Mouse (Mus musculus) forebrain, postnatal 0 days (tissue): ENCODE measurements around the gene Adgrb2. TPM values are rescaled to one million over a fixed set of nuclear protein-coding genes. Genes with fewer than 3 reads are reported as not detected.
A peak's percentile ranks its signal among the peaks of the same experiment; 100 is the strongest.

Experiments used
- ATAC-seq: fragments of 200-750 bp; cut with Nextera tagmentation; 2 replicates; pipeline ENCODE4 v1.8.0; 2017; ENCODE audit warnings: mild to moderate bottlenecking, moderate library complexity
- DNase-seq: peaks from one replicate; pipeline ENCODE4 v3.0.0-alpha.2; 2015
- H3K27ac ChIP-seq: fragments of 300-500 bp; sonication (generic); 2 replicates; pipeline ENCODE4 v1.5.1; 2014; ENCODE audit warnings: low read depth, mild to moderate bottlenecking, antibody characterized with exemption, low read length, moderate library complexity, mixed read lengths
- H3K27me3 ChIP-seq: fragments of 300-500 bp; sonication (generic); 2 replicates; pipeline ENCODE4 v1.6.1; 2014; ENCODE audit warnings: mild to moderate bottlenecking, low read length, mixed read lengths; ENCODE audit not compliant: insufficient read depth
- H3K36me3 ChIP-seq: fragments of 300-500 bp; sonication (generic); 2 replicates; pipeline ENCODE4 v1.6.1; 2014; ENCODE audit warnings: mild to moderate bottlenecking, moderate library complexity; ENCODE audit not compliant: insufficient read depth
- H3K4me1 ChIP-seq: fragments of 300-500 bp; sonication (generic); 2 replicates; pipeline ENCODE4 v1.6.1; 2014; ENCODE audit warnings: antibody characterized with exemption; ENCODE audit not compliant: insufficient read depth
- H3K4me2 ChIP-seq: fragments of 300-500 bp; sonication (generic); 2 replicates; pipeline ENCODE4 v1.6.1; 2014; ENCODE audit warnings: low read depth, mild to moderate bottlenecking, moderate library complexity
- H3K4me3 ChIP-seq: fragments of 300-500 bp; sonication (generic); 2 replicates; pipeline ENCODE4 v1.5.1; 2014; ENCODE audit warnings: low read depth, low read length, mixed read lengths
- H3K9ac ChIP-seq: fragments of 300-500 bp; sonication (generic); 2 replicates; pipeline ENCODE4 v1.6.1; 2014; ENCODE audit warnings: mild to moderate bottlenecking
- H3K9me3 ChIP-seq: fragments of 300-500 bp; sonication (generic); 2 replicates; pipeline ENCODE4 v1.6.1; 2016; ENCODE audit warnings: low read length
- CTCF ChIP-seq: sonication (generic); IDR thresholded peaks from 2 replicates; pipeline ENCODE4 v1.5.1; 2016; ENCODE audit warnings: antibody characterized with exemption, control low read depth, low read depth
- WGBS: fragments of 180-500 bp; shearing (Covaris S2); extraction: QIAGEN DNeasy Blood & Tissue Kit; methylation state at CpG from one replicate; pipeline ENCODE4 v1.1.7; 2014; 5-methylcytosine and 5-hydroxymethylcytosine counted together
- polyA plus RNA-seq: library from polyadenylated mRNA; unstranded; fragments of >200 nt; fragmentation: Nextera tagmentation; extraction: Ambion mirVana; gene quantifications from 2 replicates; pipeline ENCODE4 v1.2.1, GENCODE M21; 2015
- total RNA-seq: library from RNA; depleted of rRNA; stranded (reverse); fragments of >200 nt; gene quantifications from 2 replicates; pipeline ENCODE4 v1.2.3, GENCODE M21; 2014

Gene Adgrb2
- total and polyA plus RNA-seq, 2 experiments from 2014 or later: 18.3 to 216 TPM

GRCm38 (mm10) chr4:130025544-130025943 lies 40.9 kb downstream of the Adgrb2 start:
- WGBS: 50% methylated on average over 8 of the region's 8 CpGs
- no peaks in the 10 kb centered on the region for H3K27me3 ChIP-seq
- no peak for ATAC-seq
- H3K4me2 ChIP-seq: no peak overlapping the region
- no peaks in the 10 kb centered on the region for H3K9me3 ChIP-seq
- H3K27ac ChIP-seq: no peak overlapping the region
- no peak for TF ChIP-seq CTCF
- no peaks in the 10 kb centered on the region; the same call in 1 of the 2 replicates for H3K36me3 ChIP-seq
- no peak overlapping the region for H3K4me3 ChIP-seq
- no peaks in the 10 kb centered on the region for H3K4me1 ChIP-seq
- no peak for DNase-seq
- no peak overlapping the region for H3K9ac ChIP-seq

GRCm38 (mm10) chr4:130031146-130031545 lies 46.5 kb downstream of the Adgrb2 start:
- no peaks in the 10 kb centered on the region for H3K27me3 ChIP-seq
- H3K36me3 ChIP-seq: no peaks in the 10 kb centered on the region
- DNase-seq (no peak), ATAC-seq (no peak)
- no peak for TF ChIP-seq CTCF
- H3K4me2 ChIP-seq: no peak overlapping the region
- WGBS: 82% methylated on average over 2 of the region's 2 CpGs
- 0 out of 2 replicates have a peak, but pooled peaks cover 3% of the 10 kb centered on the region for H3K4me1 ChIP-seq
- H3K27ac ChIP-seq: no peak overlapping the region
- no peaks in the 10 kb centered on the region for H3K9me3 ChIP-seq
- H3K4me3 ChIP-seq: no peak overlapping the region
- H3K9ac ChIP-seq: no peak overlapping the region

- DNase-seq: no peak
- no peak for ATAC-seq
- WGBS: 54% methylated on average over 7 of the region's 7 CpGs
- no peak overlapping the region for H3K9ac ChIP-seq
- H3K27ac ChIP-seq: no peak overlapping the region
- H3K4me3 ChIP-seq: no peak overlapping the region
- no peaks in the 10 kb centered on the region for H3K9me3 ChIP-seq
- no peak overlapping the region for H3K4me2 ChIP-seq
- TF ChIP-seq CTCF: no peak
- H3K36me3 ChIP-seq: no peaks in the 10 kb centered on the region
- 0 out of 2 replicates have a peak, but pooled peaks cover 7% of the 10 kb centered on the region for H3K4me1 ChIP-seq
- H3K27me3 ChIP-seq: no peaks in the 10 kb centered on the region
Observed at GRCm38 (mm10) chr4:130033496-130033895, 48.8 kb downstream of the Adgrb2 start.

GRCm38 (mm10) chr4:130036112-130036511 lies 51.4 kb downstream of the Adgrb2 start:
- Histone ChIP-seq H3K9ac (no peak overlapping the region), H3K4me1 (peaks cover 12% of the 10 kb centered on the region; the same call in 1 of the 2 replicates), H3K4me2 (no peak overlapping the region), H3K4me3 (no peak overlapping the region), H3K9me3 (no peaks in the 10 kb centered on the region), H3K36me3 (no peaks in the 10 kb centered on the region), H3K27ac (no peak overlapping the region), H3K27me3 (no peaks in the 10 kb centered on the region)
- peak; percentile 85 for TF ChIP-seq CTCF
- DNase-seq: peak; percentile 67
- peak; percentile 61 for ATAC-seq
- WGBS: 6% methylated on average over 7 of the region's 8 CpGs

GRCm38 (mm10) chr4:130036573-130037401 lies 52.1 kb downstream of the Adgrb2 start:
- no peak for TF ChIP-seq CTCF
- Histone ChIP-seq H3K36me3 (no peaks in the 10 kb centered on the region), H3K9ac (no peak overlapping the region; the same call in 1 of the 2 replicates), H3K9me3 (no peaks in the 10 kb centered on the region), H3K27me3 (no peaks in the 10 kb centered on the region), H3K4me1 (peaks cover 12% of the 10 kb centered on the region; the same call in 1 of the 2 replicates), H3K4me2 (no peak overlapping the region; the same call in 1 of the 2 replicates), H3K4me3 (no peak overlapping the region), H3K27ac (no peak overlapping the region)
- DNase-seq: peak; percentile 35
- WGBS: 15% methylated on average over 23 of the region's 23 CpGs
- peak; percentile 42 for ATAC-seq

- DNase-seq (no peak), ATAC-seq (no peak)
- H3K9ac ChIP-seq: no peak overlapping the region
- no peak for TF ChIP-seq CTCF
- H3K27me3 ChIP-seq: no peaks in the 10 kb centered on the region
- WGBS: 24% methylated on average over 5 of the region's 5 CpGs
- H3K4me1 ChIP-seq: peaks cover 12% of the 10 kb centered on the region; the same call in 1 of the 2 replicates
- no peak overlapping the region for H3K4me2 ChIP-seq
- no peak overlapping the region for H3K4me3 ChIP-seq
- no peaks in the 10 kb centered on the region for H3K9me3 ChIP-seq
- H3K27ac ChIP-seq: no peak overlapping the region
- no peaks in the 10 kb centered on the region for H3K36me3 ChIP-seq
Observed at GRCm38 (mm10) chr4:130039351-130039750, 54.7 kb downstream of the Adgrb2 start.

- DNase-seq (no peak), ATAC-seq (no peak)
- Histone ChIP-seq H3K27ac (no peak overlapping the region), H3K4me2 (no peak overlapping the region), H3K9me3 (no peaks in the 10 kb centered on the region), H3K9ac (no peak overlapping the region), H3K4me3 (no peak overlapping the region), H3K27me3 (no peaks in the 10 kb centered on the region), H3K4me1 (peaks cover 9% of the 10 kb centered on the region; the same call in 1 of the 2 replicates), H3K36me3 (no peaks in the 10 kb centered on the region)
- no peak for TF ChIP-seq CTCF
- WGBS: 85% methylated on average over 11 of the region's 11 CpGs
Observed at GRCm38 (mm10) chr4:130041076-130041475, 56.4 kb downstream of the Adgrb2 start.
